Mouse (Mus musculus): ENCODE measurements around the gene Tmem178.

DNA sequence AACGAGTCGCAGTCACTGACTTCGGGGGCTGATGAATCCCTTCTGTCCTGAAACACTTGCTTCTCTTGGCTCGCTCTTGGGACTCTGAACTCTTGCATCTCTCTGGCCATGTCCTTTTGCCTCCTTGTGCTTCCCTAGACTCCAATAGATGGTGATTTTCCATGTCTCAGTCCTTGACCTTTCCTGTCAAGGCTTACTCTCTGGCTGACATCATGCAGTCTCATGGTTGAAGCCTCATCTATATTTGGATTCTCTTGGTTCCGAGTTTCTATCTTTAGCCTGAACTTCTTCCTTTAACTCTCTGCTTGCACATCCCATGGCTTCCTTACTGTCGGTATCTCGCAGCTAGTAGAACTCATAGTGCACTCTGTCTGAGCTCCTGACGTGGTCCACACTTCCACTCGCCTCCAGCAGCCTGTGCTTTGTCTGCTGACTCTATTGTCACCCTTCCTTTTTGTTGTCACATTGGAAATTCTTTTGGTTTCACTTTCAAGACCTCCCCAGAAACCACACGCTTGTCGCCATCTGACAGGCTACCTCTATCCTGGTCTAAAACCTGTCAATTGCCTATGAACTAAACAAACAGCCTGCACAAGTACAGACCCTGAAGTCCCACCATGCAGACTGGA is 10.9 kb upstream of the Tmem178 start:
- TF ChIP-seq POLR2A (IDR thresholded peaks at IDR 0.05; ENCODE audit: borderline replicate concordance, low read depth, low read length) = no peak
- no peak for TF ChIP-seq CTCF (IDR thresholded peaks at IDR 0.05; ENCODE audit: low read depth, low read length)

Measured in bone marrow macrophage, adult 2 months (primary cell).